Mouse (Mus musculus): ENCODE results near the gene Ubl7. TPM values are rescaled to one million over a fixed set of nuclear protein-coding genes. Genes with fewer than 3 reads are reported as not detected.
A peak's percentile ranks its signal among the peaks of the same experiment; 100 is the strongest.

The Ubl7 gene
- polyA plus RNA-seq, 2 experiments from 2014 or later, result 119 to 137 TPM

DNA sequence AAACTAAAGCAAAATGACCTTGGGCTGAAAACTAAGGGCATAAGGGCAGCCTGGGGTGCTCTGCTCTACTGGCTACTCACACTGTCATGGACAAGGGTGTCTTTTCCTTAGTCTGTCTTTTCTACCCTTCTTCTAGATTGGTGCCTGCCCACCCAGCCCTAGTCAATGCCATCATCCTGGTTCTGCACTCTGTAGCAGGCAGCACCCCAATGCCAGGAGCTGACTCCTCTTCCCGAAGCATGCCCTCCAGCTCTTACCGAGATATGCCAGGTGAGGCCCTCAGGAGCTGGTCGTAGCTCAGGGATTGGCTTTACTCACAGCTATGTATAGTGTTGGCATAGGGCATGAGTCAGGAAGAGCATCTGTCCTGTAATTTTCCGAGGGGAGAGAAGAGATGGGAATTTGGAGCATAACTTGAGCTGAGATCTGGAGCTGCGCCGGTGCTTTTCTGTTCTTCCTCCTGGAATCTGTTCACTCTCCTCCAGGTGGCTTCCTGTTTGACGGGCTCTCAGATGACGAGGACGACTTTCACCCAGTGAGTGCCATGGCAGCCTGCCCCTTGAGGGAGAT, 10.8 kb downstream of the Ubl7 start:
- no peak for ATAC-seq

DNA sequence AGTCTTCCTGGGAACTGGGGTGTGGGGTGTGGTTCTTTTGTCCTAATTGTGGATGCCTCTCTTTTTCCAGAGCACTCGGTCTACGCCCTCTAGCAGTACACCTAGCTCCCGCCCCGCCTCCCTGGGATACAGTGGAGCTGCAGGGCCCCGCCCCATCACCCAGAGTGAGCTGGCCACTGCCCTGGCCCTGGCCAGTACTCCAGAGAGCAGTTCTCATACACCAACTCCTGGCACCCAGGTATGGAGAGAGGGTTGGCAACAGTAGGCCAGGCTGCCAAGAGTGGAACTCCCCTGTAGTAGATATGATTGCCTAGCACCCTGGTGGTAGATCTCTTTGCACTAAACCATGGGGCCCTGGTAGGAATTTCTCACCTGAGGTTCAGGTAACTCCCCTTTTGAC, 11.6 kb downstream of the Ubl7 start:
- ATAC-seq, result no peak

DNA sequence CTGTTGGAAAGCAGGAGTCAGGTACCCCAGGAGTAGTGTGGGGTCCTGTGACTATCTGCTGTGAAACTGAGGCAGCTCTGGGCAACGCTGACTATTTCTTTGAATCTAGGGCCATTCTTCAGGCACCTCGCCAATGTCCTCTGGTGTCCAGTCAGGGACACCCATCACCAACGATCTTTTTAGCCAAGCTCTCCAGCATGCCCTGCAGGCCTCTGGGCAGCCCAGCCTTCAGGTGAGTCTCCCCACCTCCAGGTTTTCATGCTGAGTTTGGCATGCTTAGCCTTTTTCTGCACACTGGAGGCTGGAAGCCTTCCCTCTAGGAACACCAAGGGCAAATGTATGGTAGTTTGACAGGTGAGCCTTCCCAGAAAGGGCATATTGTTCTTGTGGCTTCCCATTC, 12.3 kb downstream of the Ubl7 start:
- no peak for ATAC-seq

DNA sequence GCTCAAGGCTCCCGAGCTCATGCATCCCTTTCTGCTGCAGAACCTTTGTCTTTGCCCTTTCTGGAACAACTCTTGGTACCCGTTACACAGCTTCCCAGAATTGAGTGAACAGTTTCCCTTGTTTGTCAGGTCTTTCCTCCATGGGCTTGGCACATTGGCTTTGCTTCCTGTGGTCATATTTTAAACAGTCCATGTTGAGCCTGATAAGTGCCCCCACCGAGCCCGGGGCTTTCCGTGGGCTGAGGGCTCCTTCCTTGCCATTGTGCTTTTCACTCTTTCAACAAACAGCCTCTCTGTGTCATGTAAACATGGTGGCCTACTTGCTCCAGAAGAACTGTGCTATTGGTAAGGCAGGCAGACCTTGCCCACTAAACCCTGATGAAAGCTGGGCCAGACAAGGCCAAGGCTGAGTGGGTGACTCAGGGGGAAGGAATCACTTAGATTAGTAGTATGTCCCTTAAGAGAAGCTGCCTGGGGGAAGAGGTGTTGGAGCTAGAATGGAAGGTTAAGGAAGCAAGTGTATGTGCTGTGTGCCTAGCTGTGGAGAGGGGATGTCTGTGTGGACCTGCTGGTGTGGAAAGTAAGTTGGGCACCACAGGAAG, 20.5 kb downstream of the Ubl7 start:
- ATAC-seq, result no peak

DNA sequence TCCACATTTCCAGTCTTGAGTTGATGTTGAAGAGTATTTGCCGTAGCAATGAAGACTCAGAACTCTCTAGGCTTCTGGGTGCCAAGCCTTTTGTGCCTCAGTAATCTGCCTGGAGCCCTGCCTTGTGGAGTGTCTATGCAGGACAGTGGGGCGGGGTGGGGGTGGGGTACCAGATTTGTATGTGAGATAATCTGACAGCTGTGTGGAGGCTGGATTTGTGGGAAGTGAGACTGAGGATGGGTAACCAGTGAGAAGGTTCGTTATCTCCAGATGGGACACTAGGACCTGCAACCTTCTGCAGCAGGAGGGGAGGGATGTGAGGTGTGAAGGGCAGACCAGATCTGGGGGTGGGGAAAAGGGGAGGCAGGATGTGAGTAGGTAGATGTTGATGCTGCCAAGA, 21.5 kb downstream of the Ubl7 start:
- no peak for ATAC-seq

DNA sequence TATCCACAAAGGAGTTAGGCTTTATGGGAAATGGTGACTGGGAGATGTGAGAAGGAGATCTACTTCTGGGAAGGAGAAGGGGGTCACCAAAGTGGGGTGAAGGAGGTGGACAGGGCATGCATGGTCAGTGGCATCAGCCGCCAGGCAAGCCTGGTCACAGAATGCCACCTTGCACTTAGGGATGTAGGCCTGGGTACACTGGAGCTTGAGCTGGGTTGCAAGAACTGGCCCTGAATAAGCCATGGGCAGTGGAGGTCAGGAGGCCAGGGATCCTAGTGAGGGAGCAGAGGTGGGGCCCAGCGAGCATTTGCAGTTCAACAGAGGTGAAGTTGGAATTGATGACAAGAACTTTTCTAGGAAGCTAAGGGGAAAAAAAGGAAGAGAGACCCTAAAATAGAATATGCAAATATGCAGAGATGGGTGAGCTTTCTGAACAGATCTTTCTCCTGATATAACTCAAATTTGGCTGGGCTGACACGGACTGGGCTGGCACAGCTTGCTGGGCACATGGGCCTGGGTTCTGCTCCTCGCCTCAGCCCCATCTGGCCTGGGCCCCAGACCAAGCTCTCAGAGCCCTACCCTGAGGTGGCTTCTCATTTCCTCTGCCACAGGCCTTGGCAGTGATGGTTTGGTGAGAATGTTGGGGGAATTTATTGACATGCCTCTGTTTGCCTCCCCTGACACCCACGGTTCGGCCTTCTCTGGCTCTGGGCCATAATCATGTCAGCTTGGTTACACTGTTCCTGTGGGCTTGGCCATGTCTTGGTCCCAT, 22.2 kb downstream of the Ubl7 start:
- no peak for ATAC-seq

DNA sequence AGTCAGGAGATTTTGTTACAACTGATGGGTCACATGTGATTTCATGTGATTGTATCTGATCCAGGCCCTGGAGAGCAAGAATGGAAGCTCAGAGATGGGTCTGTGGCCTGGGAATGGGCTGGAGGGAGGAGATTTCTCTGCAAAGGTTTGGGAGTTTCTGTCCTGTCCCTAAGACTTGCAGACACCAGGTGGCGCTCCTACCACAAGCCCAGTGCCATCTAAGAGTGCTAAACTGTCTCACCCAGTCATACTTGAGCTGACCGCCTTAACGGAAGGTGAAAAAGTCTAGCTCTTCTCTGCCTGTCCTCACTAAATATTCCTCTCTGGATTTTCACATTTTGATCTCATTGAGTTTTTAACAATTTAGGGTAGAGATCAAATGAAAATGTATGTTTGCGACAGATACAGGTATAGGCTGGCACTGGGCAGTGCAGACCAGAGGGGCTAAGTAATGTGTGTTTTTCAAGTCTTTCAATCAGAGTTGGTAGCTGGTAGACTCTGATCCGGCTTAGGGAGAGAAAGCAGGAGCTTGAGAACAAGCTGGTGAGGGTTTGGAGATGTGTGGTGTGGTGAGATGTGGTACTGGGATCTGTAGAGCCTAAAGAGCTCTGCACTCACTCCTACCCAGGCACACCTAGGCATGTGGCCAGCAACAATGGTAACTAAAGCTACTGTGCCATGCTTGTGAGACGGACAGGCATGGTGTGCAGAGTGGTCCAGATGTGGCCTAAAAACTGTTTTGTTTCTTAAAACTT, 25.1 kb downstream of the Ubl7 start:
- no peak for ATAC-seq

DNA sequence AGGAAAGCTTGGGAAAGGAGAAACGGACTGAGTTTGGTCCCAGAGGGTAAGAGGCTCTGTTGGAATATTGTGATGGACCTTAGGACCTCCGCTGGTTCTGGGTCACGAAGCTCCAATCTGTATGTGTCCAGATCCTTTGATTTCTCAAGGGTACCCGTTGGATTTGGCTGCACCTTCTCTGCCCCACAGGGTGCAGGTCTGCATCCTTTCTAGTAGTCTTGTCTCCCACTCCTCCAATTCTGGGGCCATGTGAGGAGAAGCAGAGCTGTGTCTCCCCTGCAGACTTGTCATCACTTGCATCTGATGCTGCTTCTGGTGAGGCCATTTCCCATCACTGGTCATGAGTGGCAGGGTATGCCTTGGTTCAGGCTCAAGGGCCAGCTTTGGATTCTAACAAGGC, 26.4 kb downstream of the Ubl7 start:
- no peak for ATAC-seq

DNA sequence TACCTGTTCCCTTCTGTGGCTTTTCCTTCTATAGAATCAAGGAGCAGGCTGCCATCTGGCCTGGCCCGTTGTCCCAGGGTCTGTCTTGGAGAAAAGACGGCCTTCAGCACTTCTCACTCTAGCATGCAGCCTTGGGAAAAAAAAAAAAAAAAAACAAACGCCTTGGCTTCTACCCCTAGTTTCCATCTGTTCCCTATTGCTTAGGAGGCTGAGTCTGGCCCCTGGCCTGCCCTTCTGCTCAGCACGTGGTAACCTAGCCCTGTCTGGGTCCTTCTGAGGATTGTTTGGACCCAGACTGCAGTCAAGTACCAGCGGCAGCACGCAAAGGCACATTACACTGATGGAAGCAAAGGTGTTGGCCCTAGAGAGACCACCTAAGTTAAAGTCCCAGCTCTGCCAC, 26.9 kb downstream of the Ubl7 start:
- ATAC-seq, result no peak

DNA sequence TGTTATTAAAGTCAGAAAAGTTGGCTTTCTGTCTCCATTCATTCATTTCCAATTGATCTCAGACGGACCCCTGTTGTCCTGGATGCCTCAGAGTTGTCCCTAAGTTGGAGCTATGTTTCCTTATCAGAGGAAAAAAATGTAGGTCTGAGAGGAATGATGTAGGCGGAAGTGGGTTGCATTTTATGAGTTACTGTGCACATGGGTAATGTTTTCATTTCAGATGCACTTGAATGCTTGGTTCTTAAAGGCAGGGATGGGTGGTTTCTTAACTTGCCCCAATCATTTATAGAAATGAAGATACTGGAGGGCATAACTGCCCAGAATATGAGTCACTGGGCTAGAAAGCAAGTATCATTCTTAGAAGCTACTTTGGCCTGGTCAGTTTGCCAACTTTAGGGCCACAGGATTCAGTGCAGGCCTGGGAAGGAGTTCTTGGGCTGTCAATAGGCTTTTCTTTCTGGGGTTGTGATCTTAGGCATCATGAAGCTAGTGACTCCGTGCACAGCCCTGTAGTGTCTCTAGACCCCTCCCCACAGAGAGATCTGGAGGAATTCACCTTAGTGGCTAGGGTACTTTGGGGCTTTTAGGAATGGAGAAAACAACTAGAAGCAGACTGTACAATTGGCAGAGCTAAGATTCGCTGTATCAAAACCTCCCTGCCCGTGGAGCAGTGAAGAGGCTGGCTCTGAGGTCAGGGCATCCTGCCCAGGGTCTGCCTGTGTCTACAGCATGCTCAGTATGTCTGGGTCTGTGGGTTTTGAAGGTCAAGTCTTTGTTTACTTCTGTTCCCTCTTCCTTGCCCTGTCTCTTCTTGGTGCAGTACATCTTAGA, 27.7 kb downstream of the Ubl7 start:
- ATAC-seq, result no peak

DNA sequence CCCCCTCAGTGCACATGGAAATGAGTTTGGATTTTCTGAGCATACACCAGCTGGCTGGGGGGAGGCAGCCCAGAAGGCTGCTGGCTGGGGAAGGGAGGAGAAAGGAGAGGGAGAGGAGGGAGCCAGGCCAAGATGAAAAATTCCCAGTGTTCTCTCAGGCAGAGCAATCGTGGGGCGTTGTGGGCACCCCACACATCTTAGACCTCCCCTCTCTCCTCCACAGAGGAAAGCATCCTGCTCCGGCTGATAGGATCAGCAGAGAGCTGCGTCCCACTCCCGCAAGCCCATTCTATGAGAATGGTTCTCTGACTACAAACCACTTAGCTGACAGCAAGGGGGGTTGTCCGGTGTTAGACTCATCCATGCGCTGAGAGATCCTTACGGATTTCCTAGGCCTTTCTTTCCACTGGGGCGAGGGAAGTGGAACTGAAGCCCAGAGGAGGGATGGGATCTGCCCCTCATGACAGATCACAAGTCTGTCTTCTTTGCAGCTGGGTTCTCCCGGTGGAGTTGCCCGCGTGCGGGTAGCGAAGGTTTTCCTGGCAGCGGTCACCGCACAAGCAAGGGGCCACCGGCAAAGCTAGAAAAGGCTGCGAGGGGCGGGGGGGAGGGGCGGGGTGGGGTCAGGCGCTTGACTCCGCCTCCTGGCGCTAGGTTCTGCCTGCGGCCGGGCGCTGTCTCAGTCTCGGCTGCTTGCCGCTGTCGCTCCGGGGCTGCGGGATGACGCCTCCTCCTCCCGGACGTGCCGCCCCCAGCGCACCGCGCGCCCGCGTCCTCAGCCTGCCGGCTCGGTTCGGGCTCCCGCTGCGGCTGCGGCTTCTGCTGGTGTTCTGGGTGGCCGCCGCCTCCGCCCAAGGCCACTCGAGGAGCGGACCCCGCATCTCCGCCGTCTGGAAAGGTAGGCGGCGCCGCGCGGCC, 28.9 kb downstream of the Ubl7 start, which contains the start of gene Sema7a:
Gene Sema7a, plus strand, starts transcription at position 682 of the 918 bp plus-strand sequence.
- peak; percentile 75 for ATAC-seq

DNA sequence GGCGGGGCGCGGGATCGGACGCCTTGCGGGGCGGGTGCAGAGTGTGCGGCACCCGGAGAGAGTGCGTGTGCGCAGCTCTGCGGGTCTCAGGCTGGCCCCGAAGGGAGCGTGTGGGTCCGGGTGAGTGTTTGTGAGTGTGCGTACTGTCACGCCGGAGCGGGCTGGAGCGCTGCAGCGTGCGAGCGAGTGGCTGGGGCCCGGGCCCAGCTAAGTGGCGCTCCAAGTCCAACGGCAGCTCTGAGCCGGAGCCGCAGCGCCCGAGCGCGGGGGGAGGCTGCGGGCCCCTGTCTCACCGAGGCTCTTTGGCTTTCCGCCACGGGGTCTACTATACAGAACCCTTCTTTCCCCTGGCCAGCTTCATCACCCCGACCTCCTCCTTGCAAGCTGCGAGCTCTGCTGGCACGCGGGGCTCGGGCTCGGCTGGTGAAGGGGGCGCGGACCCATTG, 29.6 kb downstream of the Ubl7 start:
- peak; percentile 28 for ATAC-seq

DNA sequence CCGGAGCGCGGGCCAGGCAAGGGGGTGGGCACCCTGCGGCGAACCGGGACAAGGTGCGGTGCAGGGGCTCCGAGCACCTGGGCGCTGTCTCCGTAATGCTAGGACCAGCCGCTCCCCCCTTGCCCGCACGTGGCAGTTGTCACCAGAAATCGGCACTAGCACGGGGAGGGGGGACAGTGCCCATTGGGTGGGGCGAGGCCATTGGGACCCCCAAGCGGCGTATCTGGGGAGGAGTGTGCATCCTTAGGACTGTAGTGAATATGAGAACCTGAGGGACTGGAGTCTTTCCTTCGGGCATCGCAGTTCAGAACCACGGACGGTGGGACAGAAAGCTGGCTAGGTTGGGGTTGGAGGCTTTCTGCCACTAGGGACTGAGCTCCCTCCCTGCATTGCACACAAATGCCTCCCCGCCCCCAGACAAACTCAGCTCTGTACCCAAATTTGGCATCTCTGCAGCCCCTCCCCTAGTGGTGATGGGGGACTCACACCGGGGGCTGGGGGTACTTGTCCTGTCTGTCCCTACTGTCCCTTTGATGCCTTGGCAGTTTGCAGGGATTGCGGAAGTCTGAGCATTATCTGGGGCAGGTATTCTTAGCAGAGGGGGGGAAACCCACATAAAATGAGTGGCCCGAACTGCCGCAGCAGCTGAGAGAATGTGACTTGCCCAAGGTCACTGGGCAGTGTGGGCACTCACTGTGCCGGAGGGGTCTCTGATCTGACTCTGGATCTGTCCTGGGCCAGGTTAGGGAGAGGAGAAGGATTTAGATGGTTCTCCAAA, 30.3 kb downstream of the Ubl7 start:
- ATAC-seq, result no peak

DNA sequence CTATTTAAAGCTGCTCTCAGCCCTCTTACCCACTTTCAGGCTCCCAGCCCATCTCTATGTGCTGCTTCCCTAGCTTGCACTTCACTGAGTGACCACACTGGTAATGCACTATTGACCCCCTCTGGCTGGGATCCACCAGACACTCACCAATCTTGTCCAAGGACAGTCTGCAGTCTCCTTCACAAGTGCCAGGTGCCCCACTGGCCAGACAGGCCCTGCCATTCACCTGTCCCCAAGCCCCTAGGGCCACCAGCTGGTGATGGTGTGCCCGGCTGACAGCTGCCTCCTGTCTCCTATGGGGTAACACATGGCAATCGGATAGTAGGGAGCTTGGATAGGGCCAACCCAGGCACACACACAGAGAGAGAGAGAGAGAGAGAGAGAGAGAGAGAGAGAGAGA, 31.3 kb downstream of the Ubl7 start:
- ATAC-seq, result no peak

DNA sequence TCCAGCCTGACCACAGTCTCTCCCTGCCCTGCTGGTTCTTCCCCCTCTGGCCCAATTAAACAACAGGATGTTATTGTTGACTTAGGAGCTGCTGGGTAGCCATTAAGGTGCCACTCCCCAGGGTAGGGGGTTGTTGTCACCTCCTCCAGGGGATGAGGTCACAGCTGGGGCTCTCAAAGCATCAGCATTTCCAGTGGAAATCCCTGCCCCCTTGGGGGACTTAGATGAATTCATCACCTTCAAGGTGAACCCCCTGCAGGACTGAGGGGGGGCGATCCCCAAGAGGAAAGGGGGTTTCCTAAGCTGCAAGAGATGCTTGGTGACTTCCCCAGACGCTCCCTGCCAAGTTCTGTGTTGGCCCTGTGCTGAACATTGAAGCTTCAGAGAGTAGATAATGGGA, 32.3 kb downstream of the Ubl7 start:
- no peak for ATAC-seq

DNA sequence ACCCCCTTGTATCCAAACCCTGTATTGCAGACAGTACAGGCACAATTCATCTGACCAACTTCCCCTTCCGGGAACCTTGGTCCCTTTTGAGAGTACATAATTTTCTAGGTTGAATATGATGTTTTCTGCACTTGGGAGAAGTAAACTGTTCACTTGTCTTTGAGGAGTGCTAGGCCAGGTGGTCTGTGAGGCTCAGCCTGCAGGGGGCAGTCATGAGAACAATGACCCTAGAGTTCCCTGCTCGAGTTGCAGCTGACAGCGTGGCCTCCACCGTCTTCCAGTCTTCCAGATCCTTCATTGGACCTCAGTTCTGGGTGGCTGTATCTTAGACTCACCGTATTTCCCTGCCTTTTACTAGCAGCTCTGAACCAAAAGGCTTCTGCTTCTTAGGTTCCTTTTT, 33.8 kb downstream of the Ubl7 start:
- ATAC-seq, result no peak

DNA sequence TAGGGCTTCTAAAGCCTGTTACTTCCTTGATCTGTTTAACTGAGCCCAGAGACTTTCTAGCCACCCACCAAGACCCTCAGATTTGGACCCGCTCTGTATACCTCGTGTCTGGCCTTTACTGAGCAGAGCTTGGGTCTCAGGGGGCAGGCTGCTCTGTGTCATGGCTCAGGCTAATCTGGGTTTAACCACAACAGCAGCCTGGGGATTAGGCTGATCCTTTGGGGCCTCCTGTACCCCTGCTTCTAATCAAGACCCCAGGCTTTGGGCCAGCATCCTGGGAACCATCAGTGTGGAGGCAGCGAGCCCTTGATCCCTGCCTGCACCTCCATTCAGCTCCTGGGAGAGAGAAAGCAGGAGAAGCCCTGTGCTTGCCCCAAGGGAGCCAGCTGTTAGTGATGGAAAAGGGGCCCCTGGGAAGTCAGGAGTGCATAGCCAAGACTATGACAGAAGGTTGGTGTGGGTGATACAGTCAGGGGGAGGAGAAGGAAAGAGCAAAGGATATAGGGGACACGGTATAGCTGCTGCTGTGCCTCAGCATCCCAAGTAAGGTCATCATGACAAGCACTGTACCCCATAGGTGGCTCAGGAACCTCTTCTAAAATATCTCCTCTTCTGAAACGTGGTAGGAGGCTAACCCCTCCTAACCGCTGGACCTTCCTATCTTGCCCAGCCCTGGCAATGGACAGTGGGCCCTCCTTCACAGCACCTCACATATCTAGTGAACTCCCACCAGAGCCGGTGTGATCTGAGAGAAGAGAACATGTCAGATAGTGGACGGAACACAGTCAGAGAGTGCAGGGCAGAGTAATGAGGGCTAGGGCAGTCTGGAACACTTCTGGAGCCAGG, 35.2 kb downstream of the Ubl7 start:
- ATAC-seq, result no peak

DNA sequence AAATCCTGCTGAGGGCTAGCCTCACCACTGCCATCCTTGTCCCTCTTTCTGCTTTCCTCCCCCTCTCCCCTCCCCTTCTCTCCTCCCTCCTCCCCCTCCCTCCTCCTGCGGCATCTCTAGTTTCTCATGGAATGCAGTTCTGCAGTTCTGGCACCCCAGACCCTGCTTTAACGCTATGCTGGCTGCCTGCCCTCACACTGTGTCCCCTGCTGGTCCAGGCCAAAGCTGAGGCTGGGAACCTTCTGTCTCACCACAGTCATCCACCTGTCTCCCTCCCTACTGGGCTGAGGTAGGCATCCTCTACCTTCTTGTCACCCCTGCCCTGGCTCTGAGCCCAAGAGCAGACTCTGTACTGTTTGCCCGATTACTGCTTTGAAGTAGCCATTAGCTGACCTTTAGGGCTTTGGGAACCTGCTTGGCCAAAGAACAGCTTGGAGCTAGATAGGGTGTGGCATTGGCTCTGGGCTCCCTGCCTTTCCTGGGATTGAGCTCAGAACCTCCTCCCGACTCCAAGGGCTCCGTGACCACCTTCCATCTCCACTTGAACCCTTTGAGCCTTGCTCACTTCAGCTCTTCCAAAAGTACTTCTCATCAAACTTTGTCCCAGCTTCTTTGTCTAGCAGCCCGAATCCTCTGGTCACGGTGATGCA, 36.7 kb downstream of the Ubl7 start:
- ATAC-seq, result no peak

DNA sequence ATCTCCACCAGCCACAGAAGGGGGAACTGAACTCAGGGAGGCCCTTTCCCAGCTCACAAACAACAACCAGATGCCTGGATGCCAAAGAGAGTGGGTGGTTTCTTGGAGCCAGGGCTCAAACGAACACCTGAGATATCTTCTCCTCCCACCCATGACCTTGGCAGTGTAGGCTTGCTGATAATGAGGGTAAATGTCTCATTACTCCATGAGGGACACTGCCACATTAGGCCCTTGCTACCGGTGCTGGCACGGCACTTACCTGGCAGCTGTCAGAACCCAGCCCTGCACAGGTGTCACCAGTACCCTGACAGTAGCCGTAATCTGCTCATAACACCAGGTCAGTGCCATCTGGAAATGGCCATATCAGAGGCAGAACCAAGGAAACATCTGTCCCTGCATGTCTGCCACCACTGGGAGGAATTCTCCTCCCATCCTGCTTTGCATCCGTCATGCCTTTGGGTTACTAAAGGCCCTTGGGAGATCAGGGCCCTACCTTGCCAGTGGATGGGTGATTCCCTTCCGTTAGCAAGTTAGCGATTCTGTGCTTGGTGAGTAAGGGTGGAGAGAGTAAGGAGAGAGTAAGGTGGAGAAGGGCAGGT, 37.7 kb downstream of the Ubl7 start:
- ATAC-seq, result no peak

All from activated CD4-positive, CD25-positive, alpha-beta regulatory T cell, adult 4 months (primary cell).